Mouse (Mus musculus): Measurements from ENCODE around the gene Tarbp2. TPM values are rescaled to one million over a fixed set of nuclear protein-coding genes. Genes with fewer than 3 reads are reported as not detected.

The Tarbp2 gene
- total RNA-seq (2014; rRNA removed) (69.9 and 91.1 TPM in 2 replicates), polyA plus RNA-seq (2015; fragmentation: Nextera tagmentation; extraction: Ambion mirVana) (97.2 and 99.5 TPM in 2 replicates)

GRCm38 (mm10) chr15:102517976-102518858 is at the start of gene Tarbp2:
Tarbp2 (plus strand) TSS chr15:102518192.
- peak within 1 kb of the TSS; percentile 79 for H3K9ac ChIP-seq (replicated peaks; ENCODE audit: low read length)
- peak; percentile 93 for ATAC-seq
- peak within 1 kb of the TSS; percentile 99 for H3K27ac ChIP-seq
- TF ChIP-seq CTCF (IDR thresholded peaks at IDR 0.05; ENCODE audit: low read depth): no peak
- DNase-seq (ENCODE audit: low spot score): peak; percentile 100
- peak within 1 kb of the TSS; percentile 76 for H3K4me3 ChIP-seq (ENCODE audit: low read length)
- peak within 1 kb of the TSS; percentile 95 for H3K4me2 ChIP-seq (ENCODE audit: low read depth, low read length)
- H3K9me3 ChIP-seq (ENCODE audit: low read length): no peaks in the 10 kb centered on the region
- WGBS: under 1% methylated on average over 60 of the region's 60 CpGs
- H3K27me3 ChIP-seq (ENCODE audit: insufficient read depth, low read length): no peaks in the 10 kb centered on the region
- H3K4me1 ChIP-seq (ENCODE audit: insufficient read depth, low read length): peaks cover 16% of the 10 kb centered on the region
- H3K36me3 ChIP-seq (ENCODE audit: insufficient read depth, low read length): peaks cover 5% of the 10 kb centered on the region

- no peak overlapping the region for H3K27ac ChIP-seq
- WGBS: 95% methylated on average over 9 of the region's 9 CpGs
- DNase-seq (ENCODE audit: low spot score): no peak
- H3K4me1 ChIP-seq (ENCODE audit: insufficient read depth, low read length): peaks cover 6% of the 10 kb centered on the region; the same call in 1 of the 2 replicates
- H3K4me2 ChIP-seq (ENCODE audit: low read depth, low read length): no peak overlapping the region
- TF ChIP-seq CTCF (IDR thresholded peaks at IDR 0.05; ENCODE audit: low read depth): no peak
- no peak for ATAC-seq
- H3K9ac ChIP-seq (replicated peaks; ENCODE audit: low read length): no peak overlapping the region
- H3K27me3 ChIP-seq (ENCODE audit: insufficient read depth, low read length): no peaks in the 10 kb centered on the region
- peaks cover 2% of the 10 kb centered on the region; the same call in 1 of the 2 replicates for H3K9me3 ChIP-seq (ENCODE audit: low read length)
- H3K4me3 ChIP-seq (ENCODE audit: low read length): no peak overlapping the region
- H3K36me3 ChIP-seq (ENCODE audit: insufficient read depth, low read length): no peaks in the 10 kb centered on the region
Observed at GRCm38 (mm10) chr15:102468675-102469370, 49.2 kb upstream of the Tarbp2 start.

GRCm38 (mm10) chr15:102470183-102470604 is 47.8 kb upstream of the Tarbp2 start, which contains the start of gene Pcbp2:
Pcbp2 (plus strand) TSS chr15:102470539.
- Histone ChIP-seq H3K4me3 (ENCODE audit: low read length) (peak within 1 kb of the TSS; percentile 88), H3K4me1 (ENCODE audit: insufficient read depth, low read length) (peaks cover 6% of the 10 kb centered on the region; the same call in 1 of the 2 replicates), H3K36me3 (ENCODE audit: insufficient read depth, low read length) (peaks cover 9% of the 10 kb centered on the region), H3K9me3 (ENCODE audit: low read length) (peaks cover 2% of the 10 kb centered on the region; the same call in 1 of the 2 replicates), H3K4me2 (ENCODE audit: low read depth, low read length) (peak within 1 kb of the TSS; percentile 59), H3K9ac (replicated peaks; ENCODE audit: low read length) (peak within 1 kb of the TSS; percentile 88), H3K27ac (peak within 1 kb of the TSS; percentile 96), H3K27me3 (ENCODE audit: insufficient read depth, low read length) (no peaks in the 10 kb centered on the region)
- ATAC-seq (peak; percentile 99), DNase-seq (ENCODE audit: low spot score) (peak; percentile 100)
- TF ChIP-seq CTCF (IDR thresholded peaks at IDR 0.05; ENCODE audit: low read depth): peak; percentile 90
- WGBS: under 1% methylated on average over 34 of the region's 40 CpGs

- ATAC-seq (peak; percentile 69), DNase-seq (ENCODE audit: low spot score) (peak; percentile 91)
- Histone ChIP-seq H3K27me3 (ENCODE audit: insufficient read depth, low read length) (no peaks in the 10 kb centered on the region), H3K9ac (replicated peaks; ENCODE audit: low read length) (peak overlapping the region; percentile 88), H3K9me3 (ENCODE audit: low read length) (peaks cover 2% of the 10 kb centered on the region; the same call in 1 of the 2 replicates), H3K4me1 (ENCODE audit: insufficient read depth, low read length) (peaks cover 6% of the 10 kb centered on the region; the same call in 1 of the 2 replicates), H3K4me2 (ENCODE audit: low read depth, low read length) (peak overlapping the region; percentile 59), H3K4me3 (ENCODE audit: low read length) (peak overlapping the region; percentile 88), H3K27ac (peak overlapping the region; percentile 96), H3K36me3 (ENCODE audit: insufficient read depth, low read length) (peaks cover 14% of the 10 kb centered on the region)
- 0% methylated on average over 35 of the region's 67 CpGs for WGBS
- 0 out of 2 replicates have a peak, but pooled peaks have one; percentile 1 for TF ChIP-seq CTCF (IDR thresholded peaks at IDR 0.05; ENCODE audit: low read depth)
Observed at GRCm38 (mm10) chr15:102470605-102471294, 47.2 kb upstream of the Tarbp2 start.

GRCm38 (mm10) chr15:102471295-102471645 is 46.7 kb upstream of the Tarbp2 start:
- Histone ChIP-seq H3K4me1 (ENCODE audit: insufficient read depth, low read length) (peaks cover 6% of the 10 kb centered on the region; the same call in 1 of the 2 replicates), H3K27ac (peak overlapping the region; percentile 96; the same call in 1 of the 2 replicates), H3K27me3 (ENCODE audit: insufficient read depth, low read length) (no peaks in the 10 kb centered on the region), H3K9ac (replicated peaks; ENCODE audit: low read length) (peak overlapping the region; percentile 88), H3K9me3 (ENCODE audit: low read length) (peaks cover 2% of the 10 kb centered on the region; the same call in 1 of the 2 replicates), H3K4me3 (ENCODE audit: low read length) (peak overlapping the region; percentile 88), H3K4me2 (ENCODE audit: low read depth, low read length) (peak overlapping the region; percentile 59), H3K36me3 (ENCODE audit: insufficient read depth, low read length) (peaks cover 19% of the 10 kb centered on the region)
- TF ChIP-seq CTCF (IDR thresholded peaks at IDR 0.05; ENCODE audit: low read depth): no peak
- ATAC-seq (no peak; the same call in 1 of the 2 replicates), DNase-seq (ENCODE audit: low spot score) (no peak)
- under 1% methylated on average over 10 of the region's 10 CpGs for WGBS

GRCm38 (mm10) chr15:102471727-102472126 is 46.3 kb upstream of the Tarbp2 start:
- peaks cover 2% of the 10 kb centered on the region; the same call in 1 of the 2 replicates for H3K9me3 ChIP-seq (ENCODE audit: low read length)
- peak overlapping the region; percentile 88 for H3K4me3 ChIP-seq (ENCODE audit: low read length)
- peaks cover 23% of the 10 kb centered on the region for H3K36me3 ChIP-seq (ENCODE audit: insufficient read depth, low read length)
- H3K27me3 ChIP-seq (ENCODE audit: insufficient read depth, low read length): no peaks in the 10 kb centered on the region
- no peak for DNase-seq (ENCODE audit: low spot score)
- no peak for ATAC-seq
- H3K4me1 ChIP-seq (ENCODE audit: insufficient read depth, low read length): peaks cover 6% of the 10 kb centered on the region; the same call in 1 of the 2 replicates
- peak overlapping the region; percentile 59 for H3K4me2 ChIP-seq (ENCODE audit: low read depth, low read length)
- no peak overlapping the region for H3K27ac ChIP-seq
- no peak for TF ChIP-seq CTCF (IDR thresholded peaks at IDR 0.05; ENCODE audit: low read depth)
- peak overlapping the region; percentile 88 for H3K9ac ChIP-seq (replicated peaks; ENCODE audit: low read length)
